Mouse (Mus musculus) liver, embryonic 11.5 days (tissue): ENCODE results near the gene Trdmt1. TPM values are rescaled to one million over a fixed set of nuclear protein-coding genes. Genes with fewer than 3 reads are reported as not detected.
A peak's percentile ranks its signal among the peaks of the same experiment; 100 is the strongest.

Source experiments
- ATAC-seq: fragments of 200-750 bp; cut with Nextera tagmentation; replicated peaks from 2 replicates; pipeline ENCODE4 v1.8.0; 2017; ENCODE audit warnings: moderate number of reproducible peaks, mild to moderate bottlenecking, moderate TSS enrichment, moderate library complexity; ENCODE audit not compliant: low FRiP score
- DNase-seq: peaks from one replicate; pipeline ENCODE4 v3.0.0-alpha.2; 2017; ENCODE audit warnings: low spot score
- H3K27ac ChIP-seq: fragments of 300-500 bp; sonication (generic); 2 replicates; pipeline ENCODE4 v1.5.1; 2014; ENCODE audit warnings: mild to moderate bottlenecking, low read depth, low read length, control low read depth
- H3K27me3 ChIP-seq: fragments of 300-500 bp; sonication (generic); replicated peaks from 2 replicates; pipeline ENCODE4 v1.6.1; 2014; ENCODE audit warnings: low read length, mixed read lengths; ENCODE audit not compliant: control insufficient read depth, insufficient read depth
- H3K36me3 ChIP-seq: fragments of 300-500 bp; sonication (generic); 2 replicates; pipeline ENCODE4 v1.6.1; 2014; ENCODE audit warnings: mild to moderate bottlenecking, low read length, moderate library complexity, mixed read lengths; ENCODE audit not compliant: control insufficient read depth, insufficient read depth
- H3K4me1 ChIP-seq: fragments of 300-500 bp; sonication (generic); replicated peaks from 2 replicates; pipeline ENCODE4 v1.6.1; 2014; ENCODE audit warnings: low read length, mixed read lengths; ENCODE audit not compliant: control insufficient read depth, insufficient read depth
- H3K4me2 ChIP-seq: fragments of 300-500 bp; sonication (generic); 2 replicates; pipeline ENCODE4 v1.6.1; 2014; ENCODE audit warnings: mild to moderate bottlenecking, control low read depth, moderate library complexity
- H3K4me3 ChIP-seq: fragments of 300-500 bp; sonication (generic); 2 replicates; pipeline ENCODE4 v1.5.1; 2014; ENCODE audit warnings: low read depth, low read length, control low read depth
- H3K9ac ChIP-seq: fragments of 300-500 bp; sonication (generic); 2 replicates; pipeline ENCODE4 v1.6.1; 2014; ENCODE audit warnings: low read depth, low read length, control low read depth
- H3K9me3 ChIP-seq: fragments of 300-500 bp; sonication (generic); 2 replicates; pipeline ENCODE4 v1.6.1; 2016; ENCODE audit warnings: low read length, inconsistent platforms, mixed read lengths; ENCODE audit not compliant: control insufficient read depth
- WGBS: fragments of 180-500 bp; shearing (Covaris S2); extraction: QIAGEN DNeasy Blood & Tissue Kit; methylation state at CpG from one replicate; pipeline ENCODE4 v1.1.7; 2014; 5-methylcytosine and 5-hydroxymethylcytosine counted together
- polyA plus RNA-seq: library from polyadenylated mRNA; unstranded; fragments of >200 nt; fragmentation: Nextera tagmentation; extraction: Ambion mirVana; gene quantifications from 2 replicates; pipeline ENCODE4 v1.2.1, GENCODE M21; 2014

The Trdmt1 gene
- polyA plus RNA-seq, 1 experiment from 2014 or later: 10.2 TPM

DNA sequence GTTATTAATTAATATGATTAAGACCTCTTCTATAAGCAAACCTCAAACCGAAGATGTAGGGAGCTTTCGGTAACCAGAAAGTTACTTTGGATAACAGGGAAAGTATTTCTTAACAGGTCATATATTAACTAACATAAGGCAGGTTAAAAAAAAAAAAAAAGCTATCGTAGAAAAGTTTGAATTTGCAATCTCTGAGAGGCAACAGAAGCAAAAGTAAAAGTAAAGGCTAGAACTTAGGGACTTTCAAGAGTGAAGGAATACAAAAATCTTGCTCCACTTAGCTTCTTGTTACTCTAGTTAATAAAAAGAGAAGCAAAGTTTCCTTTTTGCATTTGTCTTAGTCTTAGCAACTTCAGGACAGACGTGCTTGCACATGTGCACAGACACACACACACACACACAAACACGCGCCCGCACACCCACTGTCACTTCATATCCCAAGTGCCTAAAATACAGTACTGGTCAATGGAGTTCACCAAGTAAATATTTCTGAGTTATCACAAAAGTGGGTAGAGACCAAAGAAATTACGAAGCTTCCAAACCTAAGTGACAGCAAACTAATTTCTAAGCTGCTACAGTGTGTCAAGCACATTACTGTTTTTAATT lies 846 bp downstream of the Trdmt1 start:
- H3K27ac ChIP-seq: peak overlapping the region; percentile 92
- no peaks in the 10 kb centered on the region for H3K27me3 ChIP-seq
- no peak for DNase-seq
- peak overlapping the region; percentile 80 for H3K4me2 ChIP-seq
- peak overlapping the region; percentile 86 for H3K9ac ChIP-seq
- WGBS: 52% methylated on average over 8 of the region's 8 CpGs
- H3K36me3 ChIP-seq: no peaks in the 10 kb centered on the region
- peaks cover 16% of the 10 kb centered on the region; the same call in 1 of the 2 replicates for H3K4me1 ChIP-seq
- H3K9me3 ChIP-seq: no peaks in the 10 kb centered on the region
- peak; percentile 30 for ATAC-seq
- H3K4me3 ChIP-seq: peak overlapping the region; percentile 74

DNA sequence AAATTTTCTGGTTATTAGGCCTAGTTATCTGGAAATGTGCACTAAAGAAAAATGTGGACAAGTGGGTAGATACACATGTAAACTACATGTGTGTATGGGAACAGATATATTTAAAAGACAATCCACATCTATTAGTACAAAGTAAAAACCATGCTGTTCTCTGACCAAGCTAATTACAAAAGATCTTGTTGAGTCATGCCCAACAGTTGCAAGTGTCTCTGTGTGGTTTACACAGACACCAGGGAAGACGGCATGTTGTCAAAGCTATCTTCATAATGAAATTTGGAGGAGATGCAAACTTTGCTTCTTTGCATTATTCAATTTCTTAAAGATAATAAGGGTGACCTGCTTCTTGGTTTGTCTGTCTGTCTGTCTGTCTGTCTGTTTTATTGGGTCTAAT lies 4.6 kb downstream of the Trdmt1 start:
- H3K4me2 ChIP-seq: no peak overlapping the region
- 76% methylated on average over 1 of the region's 1 CpGs for WGBS
- H3K9me3 ChIP-seq: no peaks in the 10 kb centered on the region
- no peaks in the 10 kb centered on the region for H3K36me3 ChIP-seq
- H3K27ac ChIP-seq: no peak overlapping the region
- no peaks in the 10 kb centered on the region for H3K27me3 ChIP-seq
- peaks cover 13% of the 10 kb centered on the region for H3K4me1 ChIP-seq
- H3K9ac ChIP-seq: no peak overlapping the region
- ATAC-seq: no peak
- DNase-seq: no peak
- no peak overlapping the region for H3K4me3 ChIP-seq

DNA sequence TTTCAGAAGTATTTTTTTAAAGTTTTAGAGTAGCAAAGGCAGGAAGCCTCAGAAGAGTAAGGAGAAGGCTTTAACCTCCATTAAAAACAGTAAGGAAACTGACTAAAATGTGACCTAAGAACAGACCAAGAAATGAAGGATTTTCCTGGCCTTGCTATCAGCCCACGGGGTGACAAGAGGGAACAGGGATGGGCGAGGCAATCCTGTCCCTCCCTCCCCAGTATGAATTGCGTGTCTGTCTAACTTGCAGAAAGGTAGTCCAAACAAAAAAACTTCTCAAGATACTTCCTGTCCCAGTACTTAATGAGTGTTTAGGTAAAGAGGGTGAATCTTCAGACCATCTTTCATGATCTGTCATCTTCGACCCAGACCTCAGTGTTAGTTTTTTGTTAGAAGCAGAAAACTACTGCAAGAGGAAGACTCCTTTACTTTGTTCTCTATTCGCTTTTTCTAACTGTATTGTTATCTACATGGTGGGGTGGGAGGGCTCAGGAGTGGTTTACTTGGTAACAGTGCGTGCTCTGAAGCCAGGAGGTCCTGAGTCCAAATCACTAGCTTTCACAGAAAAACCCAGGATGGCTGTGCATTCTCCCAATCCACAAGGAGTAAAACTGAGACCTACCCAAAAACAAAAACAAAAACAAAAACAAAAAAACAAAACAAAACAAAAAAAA lies 5.6 kb downstream of the Trdmt1 start:
- Histone ChIP-seq H3K9ac (no peak overlapping the region; the same call in 1 of the 2 replicates), H3K4me3 (no peak overlapping the region), H3K4me1 (peaks cover 11% of the 10 kb centered on the region), H3K9me3 (no peaks in the 10 kb centered on the region), H3K36me3 (no peaks in the 10 kb centered on the region), H3K27me3 (no peaks in the 10 kb centered on the region), H3K27ac (peak overlapping the region; percentile 43; the same call in 1 of the 2 replicates), H3K4me2 (peak overlapping the region; percentile 37; the same call in 1 of the 2 replicates)
- ATAC-seq: peak; percentile 56; the same call in 1 of the 2 replicates
- DNase-seq: no peak
- WGBS: 36% methylated on average over 6 of the region's 6 CpGs

DNA sequence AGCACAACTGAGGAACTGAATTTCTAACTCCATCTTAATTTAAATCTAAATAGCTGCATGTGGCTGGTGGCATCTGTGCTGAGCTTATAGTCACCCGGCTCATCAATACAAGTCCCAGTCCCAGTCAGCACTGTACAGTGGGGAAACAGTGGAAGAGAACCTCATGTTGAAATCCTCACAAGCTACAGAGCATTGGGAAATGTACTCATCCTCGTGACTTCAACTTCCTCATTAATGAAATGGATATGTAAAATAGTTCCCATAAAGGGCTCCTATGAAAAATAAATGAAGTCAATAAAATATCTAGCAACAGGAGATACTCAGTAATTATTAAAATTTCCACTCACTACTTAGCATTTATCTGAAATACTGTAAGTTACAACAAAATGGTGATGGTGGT lies 6.2 kb downstream of the Trdmt1 start:
- Histone ChIP-seq H3K4me2 (no peak overlapping the region), H3K36me3 (no peaks in the 10 kb centered on the region), H3K27ac (no peak overlapping the region), H3K9ac (no peak overlapping the region), H3K9me3 (no peaks in the 10 kb centered on the region), H3K4me1 (peaks cover 9% of the 10 kb centered on the region), H3K4me3 (no peak overlapping the region), H3K27me3 (no peaks in the 10 kb centered on the region)
- ATAC-seq (0 out of 2 replicates have a peak, but pooled peaks have one; percentile 29), DNase-seq (no peak)
- 76% methylated on average over 2 of the region's 2 CpGs for WGBS

DNA sequence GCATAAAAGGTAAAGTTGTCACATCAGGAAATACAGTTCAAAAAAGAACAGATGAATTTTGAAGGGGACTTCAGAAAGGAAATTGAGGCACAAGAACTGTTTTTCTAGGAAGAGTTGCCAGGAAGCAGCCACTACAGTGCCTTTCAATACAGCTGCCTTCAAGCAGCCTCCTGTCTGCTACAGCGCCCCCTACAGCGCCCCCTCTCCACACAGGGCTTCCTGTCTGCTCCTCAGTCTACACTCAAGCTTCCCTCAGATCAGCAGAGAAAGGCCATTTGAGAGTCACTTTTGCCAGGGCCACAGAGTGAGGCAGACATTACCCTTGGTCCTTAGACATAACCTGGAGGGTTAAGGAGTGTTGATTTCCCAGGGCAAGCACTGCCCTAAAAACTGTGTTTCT lies 6.7 kb downstream of the Trdmt1 start:
- Histone ChIP-seq H3K27me3 (no peaks in the 10 kb centered on the region), H3K9ac (no peak overlapping the region), H3K4me1 (peaks cover 5% of the 10 kb centered on the region), H3K9me3 (no peaks in the 10 kb centered on the region), H3K4me3 (no peak overlapping the region), H3K27ac (no peak overlapping the region), H3K36me3 (no peaks in the 10 kb centered on the region), H3K4me2 (no peak overlapping the region)
- WGBS: 29% methylated on average over 2 of the region's 2 CpGs
- ATAC-seq (peak; percentile 55), DNase-seq (no peak)

DNA sequence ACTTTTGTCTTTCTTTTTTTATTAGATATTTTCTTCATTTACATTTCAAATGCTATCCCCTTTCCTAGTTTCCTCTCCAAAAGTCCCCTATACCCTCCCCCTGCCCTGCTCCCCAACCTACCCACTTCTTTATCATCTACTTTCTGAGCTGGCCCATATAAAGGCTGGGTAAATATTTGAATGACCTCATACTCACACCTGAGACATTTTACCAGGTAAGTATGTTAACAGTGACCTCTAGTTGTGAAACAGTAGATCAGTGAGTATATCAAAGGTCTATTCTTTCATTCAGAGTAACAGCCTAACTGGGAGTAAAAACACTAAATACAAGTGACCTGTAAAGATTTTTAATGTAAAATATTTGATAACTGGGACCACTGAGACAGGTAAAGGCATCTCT lies 7.7 kb downstream of the Trdmt1 start:
- Histone ChIP-seq H3K9ac (no peak overlapping the region), H3K4me1 (peaks cover 5% of the 10 kb centered on the region), H3K4me3 (no peak overlapping the region), H3K36me3 (no peaks in the 10 kb centered on the region), H3K4me2 (no peak overlapping the region), H3K27ac (no peak overlapping the region), H3K27me3 (no peaks in the 10 kb centered on the region), H3K9me3 (no peaks in the 10 kb centered on the region)
- no peak for ATAC-seq
- no peak for DNase-seq

DNA sequence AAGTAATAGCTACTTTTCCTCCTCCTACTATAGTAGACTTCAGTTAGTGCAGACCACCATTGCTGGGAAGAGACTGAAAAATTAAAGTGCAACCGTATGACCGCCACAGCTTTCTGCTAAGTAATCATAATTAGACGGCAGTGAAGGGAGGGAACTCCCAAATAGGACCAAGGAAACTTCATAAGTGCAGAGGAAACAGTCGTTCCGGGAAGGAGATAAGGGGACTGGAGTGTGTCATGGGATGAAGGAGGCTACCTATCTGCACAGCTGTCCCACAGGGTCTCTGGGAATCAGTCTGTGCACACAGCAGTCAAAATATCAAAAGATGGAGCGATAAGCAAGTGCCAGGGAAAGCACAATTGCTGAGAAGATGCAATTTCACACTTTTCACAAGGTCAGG lies 13.8 kb downstream of the Trdmt1 start:
- Histone ChIP-seq H3K4me2 (no peak overlapping the region), H3K36me3 (no peaks in the 10 kb centered on the region), H3K27me3 (no peaks in the 10 kb centered on the region), H3K9ac (no peak overlapping the region), H3K9me3 (no peaks in the 10 kb centered on the region), H3K27ac (no peak overlapping the region), H3K4me1 (peaks cover 6% of the 10 kb centered on the region), H3K4me3 (no peak overlapping the region)
- 63% methylated on average over 6 of the region's 6 CpGs for WGBS
- no peak for ATAC-seq
- no peak for DNase-seq

DNA sequence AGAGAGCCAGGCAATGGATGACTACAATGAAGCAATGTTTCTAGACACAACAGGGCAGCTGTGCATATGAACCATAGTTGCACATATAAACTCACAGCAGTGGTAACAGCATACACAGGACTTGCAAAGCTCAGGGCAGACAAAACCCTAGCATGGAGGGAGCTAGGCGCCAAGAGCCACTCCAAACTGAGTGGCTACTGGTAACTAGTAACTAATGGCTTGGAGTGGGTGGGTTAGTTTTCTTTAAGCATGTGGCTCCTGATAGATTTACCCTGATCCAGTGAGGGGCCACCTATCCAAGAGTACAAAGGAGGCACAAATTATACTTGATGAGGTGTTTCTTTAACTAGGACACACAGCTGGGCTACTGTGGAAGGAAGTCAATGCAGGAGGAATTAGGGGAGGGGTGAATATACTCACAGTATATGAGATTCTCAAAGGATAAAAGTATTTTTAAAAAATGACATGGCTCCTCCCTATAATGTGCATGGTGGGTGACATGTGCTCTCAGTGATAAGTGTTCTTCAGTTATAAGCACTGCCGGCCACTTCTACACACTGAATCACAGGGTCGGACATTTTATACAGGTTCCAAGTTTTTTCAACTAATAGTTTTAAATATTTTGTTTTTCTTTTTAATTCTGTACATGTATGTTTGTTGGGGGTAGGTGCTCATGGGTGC lies 15.1 kb downstream of the Trdmt1 start:
- no peak overlapping the region for H3K27ac ChIP-seq
- ATAC-seq (peak; percentile 76), DNase-seq (no peak)
- H3K4me1 ChIP-seq: peaks cover 6% of the 10 kb centered on the region
- H3K4me3 ChIP-seq: no peak overlapping the region
- no peak overlapping the region for H3K9ac ChIP-seq
- no peak overlapping the region for H3K4me2 ChIP-seq
- 70% methylated on average over 3 of the region's 3 CpGs for WGBS
- no peaks in the 10 kb centered on the region for H3K9me3 ChIP-seq
- H3K36me3 ChIP-seq: no peaks in the 10 kb centered on the region
- no peaks in the 10 kb centered on the region for H3K27me3 ChIP-seq
